Mouse (Mus musculus) hindbrain, embryonic 12.5 days (tissue): Measurements from ENCODE around the gene Sprr2a1. TPM values are rescaled to one million over a fixed set of nuclear protein-coding genes. Genes with fewer than 3 reads are reported as not detected.
"Not testable (repeated sequence)": the region's sequence is repeated elsewhere in the genome, so short reads cannot be mapped to it uniquely, and the experiment has no call there.

Experiments used
- ATAC-seq: fragments of 200-750 bp; cut with Nextera tagmentation; 2 replicates; pipeline ENCODE4 v1.8.0; 2017; ENCODE audit warnings: moderate TSS enrichment; ENCODE audit not compliant: low FRiP score
- H3K27ac ChIP-seq: fragments of 300-500 bp; sonication (generic); 2 replicates; pipeline ENCODE4 v1.5.1; 2016; ENCODE audit warnings: mild to moderate bottlenecking
- H3K27me3 ChIP-seq: fragments of 300-500 bp; sonication (generic); 2 replicates; pipeline ENCODE4 v1.6.1; 2016; ENCODE audit warnings: mild to moderate bottlenecking
- H3K36me3 ChIP-seq: fragments of 300-500 bp; sonication (generic); 2 replicates; pipeline ENCODE4 v1.6.1; 2016; ENCODE audit warnings: mild to moderate bottlenecking
- H3K4me1 ChIP-seq: fragments of 300-500 bp; sonication (generic); 2 replicates; pipeline ENCODE4 v1.6.1; 2016
- H3K4me2 ChIP-seq: fragments of 300-500 bp; sonication (generic); replicated peaks from 2 replicates; pipeline ENCODE4 v1.6.1; 2016; ENCODE audit warnings: mild to moderate bottlenecking
- H3K4me3 ChIP-seq: fragments of 300-500 bp; sonication (generic); 2 replicates; pipeline ENCODE4 v1.5.1; 2016; ENCODE audit warnings: mild to moderate bottlenecking
- H3K9ac ChIP-seq: fragments of 300-500 bp; sonication (generic); 2 replicates; pipeline ENCODE4 v1.6.1; 2016; ENCODE audit warnings: mild to moderate bottlenecking, moderate library complexity
- H3K9me3 ChIP-seq: fragments of 300-500 bp; sonication (generic); replicated peaks from 2 replicates; pipeline ENCODE4 v1.6.1; 2016; ENCODE audit warnings: mild to moderate bottlenecking
- WGBS: fragments of 180-500 bp; shearing (Covaris S2); methylation state at CpG from one replicate; pipeline ENCODE4 v1.1.7; 2016; 5-methylcytosine and 5-hydroxymethylcytosine counted together
- polyA plus RNA-seq: library from polyadenylated mRNA; unstranded; fragments of >200 nt; fragmentation: Nextera tagmentation; extraction: Ambion mirVana; gene quantifications from 2 replicates; pipeline ENCODE4 v1.2.1, GENCODE M21; 2016

The Sprr2a1 gene
- polyA plus RNA-seq: not detected in 2 replicates

GRCm38 (mm10) chr3:92215569-92215968 is at the start of gene Sprr2a1, which contains the start of gene Sprr2a2:
Gene Sprr2a1 (plus strand): TSS chr3:92215799.
Gene Sprr2a2 (plus strand): TSS chr3:92215920.
- no CpG with 5 or more reads among the region's 2 CpGs for whole genome bisulfite sequencing
- not testable (repeated sequence) for H3K27ac ChIP-seq, H3K36me3 ChIP-seq, H3K4me2 ChIP-seq, H3K9ac ChIP-seq, H3K27me3 ChIP-seq, H3K9me3 ChIP-seq, H3K4me1 ChIP-seq, H3K4me3 ChIP-seq
- 0 out of 2 replicates have a peak, but pooled peaks have one; percentile 48 for ATAC-seq

GRCm38 (mm10) chr3:92169847-92170246 is 45.8 kb upstream of the Sprr2a1 start:
- Histone ChIP-seq H3K27me3 (no peaks in the 10 kb centered on the region), H3K4me2 (no peak overlapping the region), H3K9ac (no peak overlapping the region), H3K4me1 (no peaks in the 10 kb centered on the region), H3K27ac (no peak overlapping the region), H3K36me3 (no peaks in the 10 kb centered on the region), H3K9me3 (no peaks in the 10 kb centered on the region), H3K4me3 (no peak overlapping the region)
- no peak for ATAC-seq
- 81% methylated on average over 3 of the region's 3 CpGs for WGBS

- Histone ChIP-seq H3K27me3 (no peaks in the 10 kb centered on the region), H3K36me3 (no peaks in the 10 kb centered on the region), H3K4me2 (no peak overlapping the region), H3K9me3 (no peaks in the 10 kb centered on the region), H3K9ac (no peak overlapping the region), H3K4me1 (no peaks in the 10 kb centered on the region), H3K4me3 (no peak overlapping the region), H3K27ac (no peak overlapping the region)
- ATAC-seq: no peak
- WGBS: 71% methylated on average over 1 of the region's 1 CpGs
These were observed 38.7 kb upstream of the Sprr2a1 start for GRCm38 (mm10) chr3:92176880-92177279.

GRCm38 (mm10) chr3:92195512-92196200 is 19.9 kb upstream of the Sprr2a1 start:
- H3K27ac ChIP-seq: no peak overlapping the region
- H3K4me3 ChIP-seq: no peak overlapping the region
- H3K9me3 ChIP-seq: no peaks in the 10 kb centered on the region
- H3K9ac ChIP-seq: no peak overlapping the region
- H3K36me3 ChIP-seq: no peaks in the 10 kb centered on the region
- no peak overlapping the region for H3K4me2 ChIP-seq
- WGBS: 92% methylated on average over 6 of the region's 6 CpGs
- H3K27me3 ChIP-seq: no peaks in the 10 kb centered on the region
- no peaks in the 10 kb centered on the region for H3K4me1 ChIP-seq
- no peak for ATAC-seq

GRCm38 (mm10) chr3:92211133-92211925 is 4.3 kb upstream of the Sprr2a1 start:
- H3K4me3 ChIP-seq, H3K27ac ChIP-seq, H3K9me3 ChIP-seq, H3K4me1 ChIP-seq, H3K36me3 ChIP-seq, H3K9ac ChIP-seq, H3K4me2 ChIP-seq, H3K27me3 ChIP-seq, ATAC-seq: not testable (repeated sequence)
- no CpG with 5 or more reads among the region's 16 CpGs for WGBS

GRCm38 (mm10) chr3:92212059-92212458 is 3.5 kb upstream of the Sprr2a1 start:
- not testable (repeated sequence) for H3K27me3 ChIP-seq, H3K27ac ChIP-seq, ATAC-seq, H3K9ac ChIP-seq, H3K9me3 ChIP-seq, H3K36me3 ChIP-seq, H3K4me2 ChIP-seq, H3K4me1 ChIP-seq, H3K4me3 ChIP-seq
- WGBS: no CpG with 5 or more reads among the region's 1 CpGs

GRCm38 (mm10) chr3:92213651-92214050 is 1.9 kb upstream of the Sprr2a1 start:
- H3K36me3 ChIP-seq, H3K4me2 ChIP-seq, H3K4me1 ChIP-seq, H3K9me3 ChIP-seq, H3K9ac ChIP-seq, H3K4me3 ChIP-seq, H3K27ac ChIP-seq, H3K27me3 ChIP-seq: not testable (repeated sequence)
- 0 out of 2 replicates have a peak, but pooled peaks have one; percentile 12 for ATAC-seq

GRCm38 (mm10) chr3:92219031-92219430 is 3.4 kb downstream of the Sprr2a1 start:
- not testable (repeated sequence) for H3K9me3 ChIP-seq, H3K4me1 ChIP-seq, H3K4me2 ChIP-seq, H3K9ac ChIP-seq, H3K27ac ChIP-seq, H3K27me3 ChIP-seq, H3K36me3 ChIP-seq, H3K4me3 ChIP-seq
- no CpG with 5 or more reads among the region's 8 CpGs for WGBS
- ATAC-seq: peak; percentile 68

GRCm38 (mm10) chr3:92223708-92224107 is 8.1 kb downstream of the Sprr2a1 start:
- H3K4me3 ChIP-seq, H3K27ac ChIP-seq, H3K9ac ChIP-seq, H3K4me2 ChIP-seq, H3K27me3 ChIP-seq, H3K9me3 ChIP-seq, H3K4me1 ChIP-seq, H3K36me3 ChIP-seq: not testable (repeated sequence)
- peak; percentile 53; the same call in 1 of the 2 replicates for ATAC-seq

- H3K9me3 ChIP-seq, ATAC-seq, H3K9ac ChIP-seq, H3K27ac ChIP-seq, H3K36me3 ChIP-seq, H3K4me1 ChIP-seq, H3K4me2 ChIP-seq, H3K4me3 ChIP-seq, H3K27me3 ChIP-seq: not testable (repeated sequence)
- WGBS: 77% methylated on average over 3 of the region's 3 CpGs
These were observed 11.8 kb downstream of the Sprr2a1 start for GRCm38 (mm10) chr3:92227410-92227809.

- H3K4me3 ChIP-seq, H3K4me2 ChIP-seq, H3K27ac ChIP-seq, H3K27me3 ChIP-seq, H3K9ac ChIP-seq, ATAC-seq, H3K9me3 ChIP-seq, H3K4me1 ChIP-seq, H3K36me3 ChIP-seq: not testable (repeated sequence)
- WGBS: no CpG with 5 or more reads among the region's 5 CpGs
These were observed 21.0 kb downstream of the Sprr2a1 start for GRCm38 (mm10) chr3:92236463-92237189.

GRCm38 (mm10) chr3:92238736-92239135 is 23.1 kb downstream of the Sprr2a1 start:
- not testable (repeated sequence) for H3K27me3 ChIP-seq, H3K4me3 ChIP-seq, H3K27ac ChIP-seq, H3K9me3 ChIP-seq, H3K9ac ChIP-seq, H3K4me1 ChIP-seq, ATAC-seq, H3K4me2 ChIP-seq, H3K36me3 ChIP-seq
